Mouse (Mus musculus) testis, adult 2 months (tissue): Measurements from ENCODE around the gene Dnase1.
"Not testable (repeated sequence)": the region's sequence is repeated elsewhere in the genome, so short reads cannot be mapped to it uniquely, and the experiment has no call there.

ENCODE experiments used
- CTCF ChIP-seq: fragments of 200-500 bp; IDR thresholded peaks from 2 replicates; pipeline ENCODE4 v1.5.1; 2012; ENCODE audit warnings: low read depth, mild to moderate bottlenecking, inconsistent platforms, low read length, moderate library complexity; ENCODE audit not compliant: control insufficient read depth, insufficient read depth, insufficient replicate concordance
- POLR2A ChIP-seq: fragments of 200-500 bp; IDR thresholded peaks from 2 replicates; pipeline ENCODE4 v1.6.1; 2012; ENCODE audit warnings: low read depth, mild to moderate bottlenecking, inconsistent platforms, low read length, moderate library complexity; ENCODE audit not compliant: control insufficient read depth

- TF ChIP-seq CTCF, POLR2A: not testable (repeated sequence)
Observed at GRCm38 (mm10) chr16:4016786-4017185, 20.0 kb upstream of the Dnase1 start.
